Mouse (Mus musculus): ENCODE data around the gene Slc1a4. TPM values are rescaled to one million over a fixed set of nuclear protein-coding genes. Genes with fewer than 3 reads are reported as not detected.

Gene Slc1a4
- polyA plus RNA-seq, 1 experiment from 2014 or later, result 13.5 TPM

- no peak overlapping the region for H3K27ac ChIP-seq (replicated peaks)
- H3K27me3 ChIP-seq (replicated peaks; ENCODE audit: low read depth, poor library complexity, severe bottlenecking), result no peaks in the 10 kb centered on the region
- no peaks in the 10 kb centered on the region for H3K36me3 ChIP-seq (replicated peaks)
- no peak overlapping the region for H3K4me3 ChIP-seq
- 73% methylated on average over 2 of the region's 2 CpGs for WGBS
- H3K4me1 ChIP-seq, result no peaks in the 10 kb centered on the region
- no peaks in the 10 kb centered on the region for H3K9me3 ChIP-seq
- no peak for DNase-seq (ENCODE audit: low spot score)
Observed at GRCm38 (mm10) chr11:20277106-20277505, 55.4 kb downstream of the Slc1a4 start.

DNA sequence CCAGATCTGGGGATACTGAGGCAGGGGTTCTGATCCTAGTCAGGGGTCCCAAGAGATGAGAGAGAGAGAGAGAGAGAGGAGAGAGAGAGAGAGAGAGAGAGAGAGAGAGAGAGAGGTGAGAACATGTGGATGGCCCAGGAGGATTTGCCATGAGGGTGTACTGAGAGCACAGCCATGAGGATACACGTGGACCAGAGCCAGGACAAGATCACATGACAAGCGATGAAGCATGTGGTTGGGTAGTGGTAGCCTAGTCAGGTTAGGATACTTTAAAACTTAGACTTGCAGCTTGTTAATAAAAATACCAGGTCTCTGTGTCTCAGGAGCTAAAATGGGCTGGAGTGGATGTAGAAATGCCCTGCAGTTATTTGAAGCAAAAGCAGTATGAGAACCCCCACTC, 56.5 kb downstream of the Slc1a4 start:
- H3K9me3 ChIP-seq, result no peaks in the 10 kb centered on the region
- no peak overlapping the region for H3K4me3 ChIP-seq
- no peaks in the 10 kb centered on the region for H3K4me1 ChIP-seq
- WGBS, result 77% methylated on average over 2 of the region's 2 CpGs
- no peak overlapping the region for H3K27ac ChIP-seq (replicated peaks)
- H3K27me3 ChIP-seq (replicated peaks; ENCODE audit: low read depth, poor library complexity, severe bottlenecking), result no peaks in the 10 kb centered on the region
- DNase-seq (ENCODE audit: low spot score), result no peak
- H3K36me3 ChIP-seq (replicated peaks), result no peaks in the 10 kb centered on the region

GRCm38 (mm10) chr11:20269885-20270284, 62.6 kb downstream of the Slc1a4 start:
- Histone ChIP-seq H3K4me3 (no peak overlapping the region), H3K27me3 (replicated peaks; ENCODE audit: low read depth, poor library complexity, severe bottlenecking) (no peaks in the 10 kb centered on the region), H3K27ac (replicated peaks) (no peak overlapping the region), H3K4me1 (no peaks in the 10 kb centered on the region), H3K9me3 (no peaks in the 10 kb centered on the region), H3K36me3 (replicated peaks) (no peaks in the 10 kb centered on the region)
- 90% methylated on average over 6 of the region's 6 CpGs for WGBS
- no peak for DNase-seq (ENCODE audit: low spot score)

DNA sequence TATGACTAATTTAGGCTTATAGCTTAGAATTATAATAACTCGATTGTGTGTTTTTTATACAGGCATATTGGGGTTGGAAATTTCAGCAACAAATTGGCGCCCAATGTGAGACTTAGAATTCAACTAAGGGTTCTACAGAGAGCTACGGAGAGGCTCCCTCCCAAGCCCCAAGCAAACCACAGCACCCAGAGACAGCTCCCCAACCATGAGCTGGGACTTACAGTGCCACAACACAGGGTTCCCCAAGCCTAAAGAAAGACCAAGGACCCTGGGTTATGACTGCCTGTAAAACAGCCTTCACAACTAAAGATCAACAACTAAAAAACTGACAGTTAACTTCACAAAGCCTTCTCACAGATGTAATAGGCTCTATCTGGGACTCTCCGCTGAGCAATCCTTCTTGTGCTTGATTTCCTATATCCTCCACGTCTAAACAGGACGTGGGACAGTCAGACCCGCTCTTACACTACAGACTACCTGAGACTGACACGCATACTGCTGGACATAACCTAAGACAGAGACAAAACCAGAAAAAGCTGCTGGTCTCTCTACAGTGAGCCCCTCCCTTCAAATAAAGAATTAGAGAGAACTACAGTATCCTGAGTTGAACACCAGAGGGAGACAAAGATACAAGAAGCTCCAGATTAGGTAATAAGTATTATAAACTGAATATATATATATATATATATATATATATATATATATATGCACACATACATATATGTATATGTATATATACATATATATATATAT, 69.7 kb downstream of the Slc1a4 start:
- H3K36me3 ChIP-seq (replicated peaks), result no peaks in the 10 kb centered on the region
- no peak for DNase-seq (ENCODE audit: low spot score)
- no peaks in the 10 kb centered on the region for H3K27me3 ChIP-seq (replicated peaks; ENCODE audit: low read depth, poor library complexity, severe bottlenecking)
- H3K4me1 ChIP-seq, result peaks cover 8% of the 10 kb centered on the region; the same call in 1 of the 2 replicates
- H3K27ac ChIP-seq (replicated peaks), result no peak overlapping the region
- no peak overlapping the region for H3K4me3 ChIP-seq
- no peaks in the 10 kb centered on the region for H3K9me3 ChIP-seq
- WGBS, result 61% methylated on average over 8 of the region's 8 CpGs

DNA sequence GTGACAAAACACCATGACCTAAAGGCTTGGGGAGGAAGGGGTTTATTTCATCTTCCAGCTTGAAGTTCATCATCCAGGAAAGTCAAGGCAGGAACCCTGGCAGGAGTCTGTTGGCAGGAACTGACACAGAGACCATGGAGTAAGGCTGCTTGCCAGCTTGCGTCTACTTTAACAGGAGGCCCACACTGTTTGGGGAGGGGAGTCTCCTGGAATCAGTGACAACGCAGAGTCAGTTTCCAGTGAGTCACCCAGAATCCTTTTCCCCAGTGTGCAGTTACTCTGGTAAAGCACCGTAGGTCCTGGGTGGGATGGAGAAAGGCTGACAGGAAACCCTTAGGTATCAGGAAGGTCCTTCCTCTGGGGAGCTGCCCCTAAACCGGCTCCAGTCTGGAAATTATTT, 77.7 kb downstream of the Slc1a4 start:
- 85% methylated on average over 4 of the region's 4 CpGs for WGBS
- Histone ChIP-seq H3K4me1 (peaks cover 18% of the 10 kb centered on the region), H3K27me3 (replicated peaks; ENCODE audit: low read depth, poor library complexity, severe bottlenecking) (no peaks in the 10 kb centered on the region), H3K9me3 (no peaks in the 10 kb centered on the region), H3K4me3 (no peak overlapping the region), H3K36me3 (replicated peaks) (no peaks in the 10 kb centered on the region), H3K27ac (replicated peaks) (no peak overlapping the region)
- no peak for DNase-seq (ENCODE audit: low spot score)

GRCm38 (mm10) chr11:20253088-20253487, 79.4 kb downstream of the Slc1a4 start:
- Histone ChIP-seq H3K36me3 (replicated peaks) (no peaks in the 10 kb centered on the region), H3K27ac (replicated peaks) (no peak overlapping the region), H3K4me1 (peaks cover 17% of the 10 kb centered on the region), H3K4me3 (no peak overlapping the region), H3K9me3 (no peaks in the 10 kb centered on the region), H3K27me3 (replicated peaks; ENCODE audit: low read depth, poor library complexity, severe bottlenecking) (no peaks in the 10 kb centered on the region)
- WGBS, result 79% methylated on average over 2 of the region's 2 CpGs
- DNase-seq (ENCODE audit: low spot score), result no peak

Other genes starting within 250 kb of the Slc1a4 start
- gene Actr2, start 219.8 kb downstream of the Slc1a4 start, polyA plus RNA-seq (2016; fragmentation: Nextera tagmentation; extraction: Ambion mirVana), result 111 and 114 TPM in 2 replicates
- 198 and 205 TPM in 2 replicates for gene Rab1a, start 131.3 kb downstream of the Slc1a4 start, polyA plus RNA-seq (2016; fragmentation: Nextera tagmentation; extraction: Ambion mirVana)
- 43.6 and 46.9 TPM in 2 replicates for gene Cep68, start 83.3 kb downstream of the Slc1a4 start, polyA plus RNA-seq (2016; fragmentation: Nextera tagmentation; extraction: Ambion mirVana)
- gene Sertad2, start 210.5 kb upstream of the Slc1a4 start, polyA plus RNA-seq (2016; fragmentation: Nextera tagmentation; extraction: Ambion mirVana), result 29.6 and 33.2 TPM in 2 replicates

Measured in embryonic facial prominence, embryonic 10.5 days (tissue).